Mouse (Mus musculus) lung, postnatal 14 days (tissue): ENCODE data around the gene Ifnab.

Experiments used
- DNase-seq: peaks from one replicate; pipeline ENCODE4 v3.0.0; 2021

Ifnab gene

GRCm38 (mm10) chr4:88691259-88691658, at the start of gene Ifnab:
Ifnab (minus strand) TSS chr4:88691359.
- no peak for DNase-seq

GRCm38 (mm10) chr4:88739036-88739435, 47.9 kb upstream of the Ifnab start:
- no peak for DNase-seq

- DNase-seq = peak; percentile 86
Measured at GRCm38 (mm10) chr4:88738480-88738879, 47.3 kb upstream of the Ifnab start.

GRCm38 (mm10) chr4:88727324-88727723, 36.2 kb upstream of the Ifnab start:
- DNase-seq = peak; percentile 65

GRCm38 (mm10) chr4:88726727-88727126, 35.6 kb upstream of the Ifnab start:
- no peak for DNase-seq

GRCm38 (mm10) chr4:88723497-88724090, 32.4 kb upstream of the Ifnab start:
- no peak for DNase-seq

GRCm38 (mm10) chr4:88721791-88722721, 30.9 kb upstream of the Ifnab start, which contains the start of the genes Gm26566 and Klhl9:
Gm26566 (plus strand) TSS chr4:88721805.
Klhl9 (minus strand) TSS chr4:88722465.
- DNase-seq = peak; percentile 94

GRCm38 (mm10) chr4:88718715-88719114, 27.6 kb upstream of the Ifnab start:
- no peak for DNase-seq

GRCm38 (mm10) chr4:88715059-88715458, 23.9 kb upstream of the Ifnab start:
- no peak for DNase-seq

GRCm38 (mm10) chr4:88714281-88714680, 23.1 kb upstream of the Ifnab start:
- DNase-seq = no peak

- no peak for DNase-seq
Measured at GRCm38 (mm10) chr4:88707128-88707826, 16.1 kb upstream of the Ifnab start.

- no peak for DNase-seq
Measured at GRCm38 (mm10) chr4:88705924-88706323, 14.8 kb upstream of the Ifnab start.

- DNase-seq = no peak
Measured at GRCm38 (mm10) chr4:88699301-88699700, 8.1 kb upstream of the Ifnab start.

- no peak for DNase-seq
Measured at GRCm38 (mm10) chr4:88698781-88699180, 7.6 kb upstream of the Ifnab start.

GRCm38 (mm10) chr4:88697753-88698152, 6.6 kb upstream of the Ifnab start:
- no peak for DNase-seq

GRCm38 (mm10) chr4:88697108-88697507, 5.9 kb upstream of the Ifnab start:
- no peak for DNase-seq

GRCm38 (mm10) chr4:88696237-88696884, 5.2 kb upstream of the Ifnab start:
- peak; percentile 82 for DNase-seq

- no peak for DNase-seq
Measured at GRCm38 (mm10) chr4:88693392-88693791, 2.2 kb upstream of the Ifnab start.

GRCm38 (mm10) chr4:88692537-88692936, 1.4 kb upstream of the Ifnab start:
- DNase-seq = no peak

- no peak for DNase-seq
Measured at GRCm38 (mm10) chr4:88683812-88684211, 7.3 kb downstream of the Ifnab start, which contains the start of gene Ifna2. Ifna2 (minus strand) TSS chr4:88683912.

- DNase-seq = no peak
Measured at GRCm38 (mm10) chr4:88681353-88681752, 9.8 kb downstream of the Ifnab start.

GRCm38 (mm10) chr4:88680362-88680761, 10.8 kb downstream of the Ifnab start:
- peak; percentile 8 for DNase-seq

- no peak for DNase-seq
Measured at GRCm38 (mm10) chr4:88676824-88677223, 14.3 kb downstream of the Ifnab start, which contains the start of gene Ifna16. Ifna16 (minus strand) TSS chr4:88676924.
